Mouse (Mus musculus) monocyte, adult 5-6 weeks (primary cell): ENCODE measurements around the gene Tmem95. TPM values are rescaled to one million over a fixed set of nuclear protein-coding genes. Genes with fewer than 3 reads are reported as not detected.
"Not testable (repeated sequence)": the region's sequence is repeated elsewhere in the genome, so short reads cannot be mapped to it uniquely, and the experiment has no call there.

Experiments
- ATAC-seq: fragments of 153-309, 156-312 bp; replicated peaks from 2 replicates; pipeline ENCODE4 v1.8.0; 2017; ENCODE audit warnings: mild to moderate bottlenecking; ENCODE audit not compliant: low TSS enrichment, insufficient number of reproducible peaks, severe bottlenecking, poor library complexity, low FRiP score
- total RNA-seq: library from RNA; stranded (forward); fragments of 200-1000, 200-491, 200-594 nt; gene quantifications from 3 replicates; pipeline ENCODE4 v1.2.3, GENCODE M21; 2017

The Tmem95 gene
- total RNA-seq, 1 experiment from 2014 or later, result not detected

- ATAC-seq, result no peak
Measured at GRCm38 (mm10) chr11:69883527-69884151, 5.8 kb upstream of the Tmem95 start.

GRCm38 (mm10) chr11:69883066-69883465 lies 5.2 kb upstream of the Tmem95 start:
- no peak for ATAC-seq

GRCm38 (mm10) chr11:69881787-69882670 lies 4.2 kb upstream of the Tmem95 start:
- ATAC-seq, result no peak

GRCm38 (mm10) chr11:69880853-69881603 lies 3.2 kb upstream of the Tmem95 start, which contains the start of gene Kctd11:
Kctd11 (minus strand) TSS chr11:69881406.
- ATAC-seq, result peak; percentile 62

- peak; percentile 42 for ATAC-seq
Measured at GRCm38 (mm10) chr11:69880506-69880852, 2.7 kb upstream of the Tmem95 start.

GRCm38 (mm10) chr11:69879711-69880110 lies 1.9 kb upstream of the Tmem95 start:
- ATAC-seq, result no peak

GRCm38 (mm10) chr11:69878952-69879351 lies 1.1 kb upstream of the Tmem95 start:
- no peak for ATAC-seq

GRCm38 (mm10) chr11:69878399-69878798 lies 581 bp upstream of the Tmem95 start:
- no peak for ATAC-seq

- ATAC-seq, result peak; percentile 67
Measured at GRCm38 (mm10) chr11:69876867-69877266, 951 bp downstream of the Tmem95 start.

- ATAC-seq, result no peak
Measured at GRCm38 (mm10) chr11:69876186-69876585, 1.6 kb downstream of the Tmem95 start.

- ATAC-seq, result no peak
Measured at GRCm38 (mm10) chr11:69872451-69872850, 5.4 kb downstream of the Tmem95 start.

GRCm38 (mm10) chr11:69871822-69872221 lies 6.0 kb downstream of the Tmem95 start:
- no peak for ATAC-seq

GRCm38 (mm10) chr11:69870289-69871069 lies 7.3 kb downstream of the Tmem95 start:
- ATAC-seq, result no peak

GRCm38 (mm10) chr11:69867335-69867734 lies 10.5 kb downstream of the Tmem95 start:
- ATAC-seq, result no peak

GRCm38 (mm10) chr11:69865561-69865960 lies 12.3 kb downstream of the Tmem95 start:
- no peak for ATAC-seq

GRCm38 (mm10) chr11:69864138-69864860 lies 13.5 kb downstream of the Tmem95 start:
- no peak for ATAC-seq

- ATAC-seq, result not testable (repeated sequence)
Measured at GRCm38 (mm10) chr11:69863729-69864128, 14.1 kb downstream of the Tmem95 start.
